Mouse (Mus musculus) heart, adult 2 months (tissue): Measurements from ENCODE around the gene Fam180a.

Source experiments
- CTCF ChIP-seq: fragments of 200-600 bp; IDR thresholded peaks from 2 replicates; pipeline ENCODE4 v1.8.1; 2022; ENCODE audit warnings: antibody characterized with exemption, mild to moderate bottlenecking, moderate library complexity
- POLR2A ChIP-seq: fragments of 200-500 bp; IDR thresholded peaks from 2 replicates; pipeline ENCODE4 v1.6.1; 2011; ENCODE audit warnings: mild to moderate bottlenecking, low read depth, low read length, control low read depth; ENCODE audit not compliant: insufficient read depth

- TF ChIP-seq CTCF, result no peak
- TF ChIP-seq POLR2A, result no peak
These were observed 4.9 kb upstream of the Fam180a start for GRCm38 (mm10) chr6:35330834-35331233.
